Mouse (Mus musculus): ENCODE measurements around the gene Lcp1.

Lcp1 gene

DNA sequence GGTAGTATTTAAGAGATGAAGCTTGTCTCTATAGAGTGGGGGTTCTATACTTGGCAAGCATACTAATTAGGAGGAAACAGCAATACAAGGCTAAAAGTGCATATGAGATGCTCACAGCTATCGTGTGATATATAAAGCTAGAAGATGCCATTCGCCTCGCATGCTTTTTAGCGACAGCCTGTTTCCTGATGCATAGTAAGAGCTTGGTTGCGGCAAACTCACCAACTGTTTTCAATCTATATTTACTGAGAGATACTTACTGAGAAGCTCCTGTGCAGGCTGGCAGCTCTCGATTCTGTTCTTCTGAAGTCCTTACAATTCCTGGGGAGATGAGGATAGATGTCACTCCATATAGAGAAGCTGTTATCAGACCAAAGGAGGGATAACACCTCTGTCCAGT, 148.8 kb downstream of the Lcp1 start:
- DNase-seq (ENCODE audit: low spot score in 2 of 2), result no peak

DNA sequence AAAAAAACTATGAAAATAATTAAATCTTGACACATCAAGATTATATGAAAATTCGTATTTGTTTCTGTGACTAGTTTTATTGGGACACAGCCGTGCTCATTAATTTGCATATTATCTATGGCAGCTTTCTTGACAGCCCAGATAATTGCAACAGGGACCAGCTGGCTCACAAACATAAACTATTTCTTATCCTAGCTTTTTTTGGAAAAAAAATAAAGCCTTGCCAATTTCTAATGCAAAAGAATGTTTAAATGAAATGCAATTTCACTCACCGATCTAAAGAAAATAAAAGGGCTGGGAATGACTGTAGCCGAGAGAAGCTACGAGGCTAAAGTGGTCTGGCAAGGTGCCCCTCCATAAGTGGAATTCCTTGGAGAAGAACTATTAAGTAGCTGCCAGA, 149.5 kb downstream of the Lcp1 start:
- DNase-seq (ENCODE audit: low spot score in 2 of 2), result no peak

All from left cerebral cortex, adult 9 months (tissue).